Mouse (Mus musculus) thymus, postnatal 4 days (tissue): ENCODE results near the gene Nup62.
"Not testable (repeated sequence)": the region's sequence is repeated elsewhere in the genome, so short reads cannot be mapped to it uniquely, and the experiment has no call there.

Experiments used
- DNase-seq: peaks from one replicate; pipeline ENCODE4 v3.0.0; 2021

Nup62 gene

DNA sequence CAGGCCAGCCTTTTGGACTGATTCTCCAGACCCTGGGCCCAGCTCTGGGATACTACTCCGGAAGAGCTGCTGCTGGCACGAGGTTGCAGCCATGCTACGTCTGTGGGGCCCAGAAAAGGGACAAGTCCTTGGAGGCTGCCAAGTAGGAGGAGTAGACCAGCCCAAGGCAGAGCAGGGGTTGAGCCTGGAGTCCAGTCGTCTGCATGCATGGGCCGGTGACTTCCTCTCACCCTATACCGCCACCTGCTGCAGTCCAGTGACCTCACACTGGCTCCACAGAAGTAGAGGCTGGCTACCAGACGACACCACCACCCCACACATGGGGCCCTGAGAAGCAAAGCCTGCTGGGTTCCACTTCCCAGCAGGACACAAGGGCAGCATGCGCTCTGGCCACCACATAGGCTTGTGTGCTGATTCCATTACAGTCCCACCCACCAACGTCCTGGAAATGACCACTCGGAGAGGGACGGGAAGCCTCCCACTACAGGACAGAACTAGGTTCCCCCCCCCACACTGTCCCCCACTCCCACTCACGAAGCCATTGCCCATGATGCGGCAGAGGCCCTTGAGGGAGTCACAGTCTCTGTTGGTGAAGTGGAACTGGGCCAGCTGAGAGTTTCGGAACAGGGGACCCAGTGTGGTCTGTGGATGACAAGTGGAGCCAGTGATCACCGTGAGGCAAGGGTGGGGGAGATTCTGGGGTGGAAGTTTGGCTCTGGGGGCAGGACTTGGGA is 50.6 kb downstream of the Nup62 start:
- no peak for DNase-seq

DNA sequence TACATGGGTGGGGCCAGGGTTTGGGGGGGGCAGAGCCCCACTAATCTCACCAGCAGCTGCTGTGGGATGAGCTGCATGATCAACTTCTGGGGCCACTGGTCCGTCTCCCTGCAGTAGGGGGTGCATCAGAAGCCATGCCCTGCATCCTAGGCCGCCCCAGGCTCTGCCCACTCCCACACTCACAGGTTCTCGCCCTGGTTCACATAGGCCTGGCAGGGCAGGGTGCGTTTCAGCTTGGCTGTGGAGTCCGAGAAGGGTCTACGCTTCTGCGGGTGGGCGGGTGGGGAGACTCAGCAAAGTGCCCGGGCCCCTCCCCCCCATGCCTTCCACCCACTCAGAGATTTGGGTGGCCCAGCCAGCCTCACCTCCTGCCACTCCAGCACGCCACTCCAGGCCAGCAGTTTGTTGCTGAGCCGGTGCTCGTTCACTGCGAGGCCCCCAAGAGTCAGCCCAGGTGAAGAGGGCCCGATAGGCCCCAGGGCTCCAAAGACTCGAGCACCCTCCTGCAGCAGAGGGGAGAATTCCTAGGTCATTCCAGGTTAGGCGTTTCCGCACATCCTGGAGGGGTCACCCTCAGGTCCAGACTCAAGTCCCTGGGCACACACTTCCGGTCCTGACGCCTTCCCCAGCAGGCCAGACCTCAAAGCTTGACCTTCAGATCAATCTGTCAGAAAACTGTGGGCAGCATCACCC is 51.3 kb downstream of the Nup62 start:
- DNase-seq = no peak

DNA sequence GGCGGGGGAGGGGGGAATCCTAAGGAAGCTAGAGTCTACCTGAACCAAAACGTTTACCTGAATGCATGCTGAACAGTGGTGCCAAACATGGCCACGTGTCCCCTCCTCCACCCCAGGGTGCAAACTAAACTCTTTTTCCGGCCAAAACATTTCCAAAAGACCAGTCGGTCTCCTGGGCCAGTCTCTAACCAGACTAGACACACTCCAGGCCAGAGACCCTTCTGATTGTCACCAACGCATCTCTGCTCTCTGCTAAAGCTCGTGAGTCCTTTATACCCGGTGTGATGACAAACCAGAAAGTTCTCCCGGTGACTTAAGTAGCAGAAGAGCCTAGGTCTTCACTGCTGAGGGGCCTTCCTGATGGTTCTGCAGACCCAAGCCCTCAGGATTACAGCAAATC is 51.9 kb downstream of the Nup62 start:
- no peak for DNase-seq

DNA sequence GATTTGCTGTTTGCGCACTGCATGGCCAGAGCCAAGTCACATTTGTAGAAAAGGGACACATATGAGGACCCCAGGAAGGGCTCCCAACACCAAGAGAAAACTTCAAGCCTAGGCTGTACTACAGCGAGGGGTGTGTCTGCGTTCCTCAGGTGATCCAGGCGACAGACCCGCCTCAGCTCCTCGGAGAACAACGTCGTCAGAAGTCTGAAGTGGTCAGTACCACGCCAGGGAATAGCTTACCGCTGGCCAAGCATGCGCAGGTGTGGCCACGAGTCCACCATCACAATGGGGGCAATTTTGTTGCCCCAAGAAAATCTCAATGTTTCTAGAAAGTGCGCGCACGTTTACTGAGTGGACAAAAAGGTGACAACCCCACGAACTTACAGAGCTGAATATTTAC is 52.6 kb downstream of the Nup62 start:
- DNase-seq = no peak

DNA sequence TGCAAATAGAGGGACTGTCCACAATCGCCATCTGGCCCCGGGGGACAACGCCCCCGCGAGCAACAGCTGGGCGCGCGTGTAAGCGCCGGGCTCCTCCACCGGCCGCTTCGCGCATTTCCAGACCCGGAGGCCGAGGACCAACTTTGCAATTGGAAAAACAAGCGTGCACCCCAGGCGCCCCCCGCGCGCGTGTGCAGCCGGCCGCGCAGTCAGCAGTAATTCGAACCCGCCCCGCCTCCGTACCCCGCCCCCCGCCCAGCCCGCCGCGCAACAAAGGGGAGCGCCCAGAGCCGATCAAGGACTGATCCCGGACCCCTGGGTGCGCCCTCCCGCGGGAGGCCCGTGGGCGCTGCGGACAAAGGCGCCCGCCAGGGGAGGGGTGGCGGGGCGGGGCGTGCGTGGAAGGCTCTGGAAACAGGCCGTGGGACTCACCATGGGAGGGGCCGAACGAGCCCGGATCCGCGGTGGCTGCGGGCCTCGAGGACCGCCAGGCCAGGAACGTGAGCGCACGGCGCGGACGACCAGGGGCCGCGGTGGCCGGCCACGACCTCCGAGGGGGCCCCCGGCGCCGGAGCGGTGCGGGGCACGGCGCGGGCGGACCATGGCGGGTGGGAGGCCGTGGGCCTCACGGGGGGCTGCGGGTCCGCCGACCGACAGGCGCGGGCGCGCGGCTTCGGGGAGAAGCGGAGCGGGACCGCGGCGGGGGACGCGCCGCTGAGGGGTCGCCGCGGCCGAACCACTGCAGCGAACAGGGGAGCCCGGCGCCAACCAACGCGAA is 53.2 kb downstream of the Nup62 start:
- DNase-seq = peak; percentile 73

DNA sequence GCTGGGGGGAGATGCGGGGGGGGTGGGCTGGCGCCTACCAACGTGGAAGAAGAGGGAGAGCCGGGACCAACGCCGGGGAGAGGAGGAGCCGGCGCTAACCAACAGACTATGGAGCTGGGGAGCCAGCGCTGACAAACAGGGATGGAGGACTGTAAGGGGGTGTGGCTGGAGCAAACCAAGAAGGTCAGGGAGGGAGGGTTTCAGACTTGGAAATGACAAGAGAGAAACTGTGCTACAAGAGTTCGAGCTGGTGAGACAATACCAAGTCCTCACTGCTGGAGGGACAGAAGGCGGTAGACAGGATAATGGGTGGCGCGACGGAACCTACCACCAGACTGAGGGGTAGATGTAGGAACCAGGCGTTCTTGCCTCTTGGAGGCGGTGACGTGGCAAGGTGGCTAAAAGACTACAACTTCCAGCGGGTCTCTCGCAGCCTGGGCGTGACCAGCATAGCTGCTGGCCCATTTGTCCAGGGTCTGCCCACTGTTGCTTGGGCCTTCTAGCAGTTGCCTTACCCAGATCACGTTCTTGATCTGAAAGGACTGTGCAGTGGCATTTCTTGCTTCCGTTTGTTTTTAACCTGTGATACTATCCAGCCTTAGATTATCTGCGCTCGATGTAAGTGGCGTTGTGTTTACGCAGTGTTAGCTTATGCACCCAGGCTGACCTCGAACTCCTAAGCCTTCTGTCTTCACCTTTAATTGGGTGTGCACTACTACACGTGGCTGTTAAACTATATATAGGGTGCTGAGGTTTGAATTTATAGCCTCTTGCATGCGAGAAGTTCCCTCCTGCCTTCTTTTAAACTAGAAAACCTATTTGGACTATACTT is 54.0 kb downstream of the Nup62 start, which contains the start of gene Ptov1:
Gene Ptov1, minus strand, starts transcription at position 92 of the 832 bp plus-strand sequence.
- DNase-seq = peak; percentile 88

DNA sequence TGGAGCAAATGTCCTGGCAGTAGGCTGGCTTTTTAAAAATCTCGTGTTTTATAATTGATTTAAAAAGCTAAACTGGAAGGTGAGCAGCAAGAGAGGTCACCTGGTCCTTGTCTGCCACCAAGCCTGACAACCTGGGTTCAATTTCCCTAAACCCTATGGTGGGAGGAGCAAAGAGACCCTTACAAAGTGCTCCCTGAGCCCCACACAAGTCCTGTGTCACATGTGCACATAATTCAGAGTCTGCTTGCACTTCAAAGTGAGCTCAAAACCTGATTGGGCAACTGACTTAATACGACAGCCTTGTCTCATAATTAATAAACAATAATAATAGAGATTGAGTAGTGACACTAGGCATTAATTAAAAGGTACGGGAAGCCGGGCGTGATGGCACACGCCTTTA is 54.7 kb downstream of the Nup62 start:
- no peak for DNase-seq

DNA sequence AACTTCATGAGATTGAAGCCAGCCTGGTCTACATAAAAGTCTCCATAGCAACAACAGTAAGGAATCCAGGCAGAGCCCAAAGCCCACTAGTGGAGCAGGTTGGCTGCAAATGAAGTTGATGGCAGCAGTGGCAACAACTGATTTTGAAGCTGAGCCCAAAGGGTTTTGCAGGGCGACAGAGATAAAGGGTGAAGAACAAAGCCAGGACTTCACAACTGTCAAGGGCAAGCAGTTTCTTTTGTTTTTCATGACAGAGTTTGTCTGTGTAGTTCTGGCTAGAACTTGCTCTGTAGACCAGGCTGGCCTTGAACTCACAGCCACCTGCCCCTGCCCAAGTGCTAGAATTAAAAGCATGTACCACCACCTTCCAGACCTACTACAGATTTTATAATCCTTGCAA is 55.3 kb downstream of the Nup62 start:
- DNase-seq = no peak

DNA sequence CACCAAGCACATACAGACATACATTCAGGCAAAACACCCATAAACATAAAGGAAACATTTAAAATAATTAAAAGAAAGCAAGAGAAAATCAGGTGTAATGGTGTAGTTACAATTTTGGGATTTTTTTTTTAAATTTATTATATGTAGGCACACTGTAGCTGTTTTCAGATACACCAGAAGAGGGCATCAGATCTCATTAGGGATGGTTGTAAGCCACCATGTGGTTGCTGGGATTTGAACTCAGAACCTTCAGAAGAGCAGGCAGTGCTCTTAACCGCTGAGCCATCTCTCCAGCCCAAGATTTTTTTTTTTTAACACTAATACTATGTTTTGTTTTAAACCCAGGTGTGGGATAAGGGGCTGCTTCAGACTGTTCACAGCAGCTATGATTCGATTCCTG is 55.9 kb downstream of the Nup62 start:
- not testable (repeated sequence) for DNase-seq

DNA sequence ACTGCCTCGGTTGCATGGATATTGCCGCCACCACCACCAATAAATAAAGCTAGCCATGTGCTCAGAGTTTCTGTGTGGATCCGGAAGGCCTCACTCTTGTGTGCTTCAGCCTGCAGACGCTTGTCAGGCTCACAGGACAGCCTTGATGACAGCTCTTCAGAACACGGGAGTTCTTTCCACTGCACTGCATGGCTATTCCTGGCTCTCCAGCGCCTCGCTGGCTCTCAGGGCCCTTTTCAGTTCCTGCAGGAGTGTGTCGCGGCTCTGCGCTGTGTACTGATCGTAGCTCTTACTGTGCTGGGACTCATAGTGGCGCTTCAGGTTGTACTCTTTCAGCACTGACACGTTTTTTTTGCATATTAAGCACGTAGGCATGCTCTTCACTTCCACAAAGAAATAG is 61.9 kb downstream of the Nup62 start:
- DNase-seq = no peak
